Mouse (Mus musculus) CD4-positive, CD25-positive, alpha-beta regulatory T cell (primary cell): ENCODE measurements around the gene Atp1a4. TPM values are rescaled to one million over a fixed set of nuclear protein-coding genes. Genes with fewer than 3 reads are reported as not detected.

Experiments
- polyA plus RNA-seq: library from polyadenylated mRNA; unstranded; fragments of 100-300 nt; shearing (Covaris generic); gene quantifications from one replicate; pipeline ENCODE4 v1.2.1, GENCODE M21; 2017

The Atp1a4 gene
- not detected for polyA plus RNA-seq

DNA sequence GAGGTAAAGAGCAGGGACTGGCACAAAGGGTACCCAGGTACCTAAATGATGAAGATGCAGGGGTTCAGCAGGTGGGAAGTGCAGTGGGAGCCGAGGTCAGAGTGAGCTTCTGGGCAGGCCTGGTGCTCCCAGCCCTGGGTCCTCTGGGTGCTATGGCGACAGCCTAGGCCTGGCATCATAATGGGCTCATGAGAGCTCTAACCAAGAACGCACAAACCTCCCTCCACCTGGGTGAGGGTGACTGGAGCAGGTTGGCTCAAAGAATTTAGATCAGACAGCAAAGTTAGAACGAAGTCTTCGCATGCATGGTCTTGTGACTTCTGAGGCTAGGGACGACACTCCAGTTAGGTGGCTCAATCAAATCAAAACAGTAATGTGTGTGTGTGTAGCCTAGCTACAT, at the start of gene Atp1a4:
TSS of gene Atp1a4 (minus strand) at position 101 of the 400 bp plus-strand sequence.

DNA sequence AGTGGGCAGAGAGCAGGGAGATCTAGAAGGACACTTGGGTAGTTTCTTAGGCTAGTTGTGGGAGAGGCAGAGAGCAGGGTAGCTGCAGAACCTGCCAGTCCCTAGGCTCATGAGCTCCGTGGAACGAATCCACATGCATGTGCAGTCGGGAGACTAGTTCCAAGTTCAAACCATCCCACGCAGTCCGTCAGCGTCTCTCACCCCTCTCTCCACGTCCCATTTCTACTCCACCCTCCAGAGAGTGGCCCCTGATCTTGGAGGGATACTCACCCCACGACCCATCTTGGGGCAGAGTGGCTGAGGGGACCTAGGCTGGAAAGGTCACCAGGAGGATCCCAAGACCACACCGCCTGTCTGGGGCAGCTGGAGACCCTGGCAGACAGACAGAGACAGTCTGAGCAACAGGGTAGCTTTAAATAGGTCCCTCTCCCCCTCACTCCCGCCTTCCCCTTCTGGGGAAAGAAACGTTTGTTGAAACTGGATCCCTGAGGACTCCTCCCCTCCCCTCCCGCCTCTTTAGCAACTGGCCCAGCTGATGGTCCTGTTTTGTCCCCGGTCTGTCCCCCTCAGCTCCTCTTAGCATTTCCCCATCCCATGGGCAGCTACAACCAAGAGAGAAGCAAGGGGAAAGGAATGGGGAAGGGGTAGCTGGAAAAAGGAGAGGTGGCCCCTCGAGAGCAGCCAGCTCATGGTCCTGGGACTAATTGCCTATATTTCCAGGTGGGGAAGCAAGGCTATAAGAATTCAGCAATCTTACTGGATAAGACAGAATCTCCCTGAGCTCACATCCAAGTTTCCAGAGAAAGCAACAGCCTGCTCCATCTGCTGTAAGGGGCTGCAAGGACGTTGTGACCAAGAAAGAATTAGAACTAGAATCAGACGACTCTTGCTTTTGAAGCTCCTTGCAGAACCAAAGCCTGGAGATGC, 39.7 kb upstream of the Atp1a4 start, which contains the start of gene Atp1a2:
TSS of gene Atp1a2 (minus strand) at position 454 of the 927 bp plus-strand sequence.

DNA sequence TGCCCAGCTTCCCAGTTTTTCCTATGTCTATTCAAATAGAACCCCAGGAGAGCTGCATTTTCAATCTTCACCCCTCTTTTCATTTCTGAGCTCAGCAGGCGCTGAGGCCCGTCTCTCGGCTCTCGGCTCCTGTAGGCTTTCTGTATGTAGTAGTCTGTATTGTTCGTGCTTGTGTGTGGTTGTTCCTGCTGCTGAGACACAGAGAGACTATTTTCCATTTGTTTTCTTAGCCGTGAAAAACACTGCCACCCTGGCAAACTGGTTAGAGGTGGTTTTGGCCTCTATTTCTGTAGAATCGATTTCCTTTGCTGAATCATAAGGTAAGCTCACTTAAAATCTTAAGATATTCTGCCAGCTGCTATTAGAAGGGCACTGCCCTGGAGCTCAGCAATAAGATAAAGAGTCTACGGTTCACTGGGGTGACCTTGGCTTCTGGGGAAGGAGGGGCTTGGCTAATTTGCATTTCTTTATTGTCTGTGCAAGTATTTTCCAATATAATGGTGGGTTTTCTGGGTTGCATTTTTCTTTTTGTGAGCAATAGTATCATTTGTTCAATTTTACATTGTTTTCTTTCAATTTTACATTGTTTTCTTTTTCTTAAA, 3.4 kb upstream of the Atp1a4 start, which contains the start of gene Igsf8:
TSS of gene Igsf8 (plus strand) at position 165 of the 602 bp plus-strand sequence.

DNA sequence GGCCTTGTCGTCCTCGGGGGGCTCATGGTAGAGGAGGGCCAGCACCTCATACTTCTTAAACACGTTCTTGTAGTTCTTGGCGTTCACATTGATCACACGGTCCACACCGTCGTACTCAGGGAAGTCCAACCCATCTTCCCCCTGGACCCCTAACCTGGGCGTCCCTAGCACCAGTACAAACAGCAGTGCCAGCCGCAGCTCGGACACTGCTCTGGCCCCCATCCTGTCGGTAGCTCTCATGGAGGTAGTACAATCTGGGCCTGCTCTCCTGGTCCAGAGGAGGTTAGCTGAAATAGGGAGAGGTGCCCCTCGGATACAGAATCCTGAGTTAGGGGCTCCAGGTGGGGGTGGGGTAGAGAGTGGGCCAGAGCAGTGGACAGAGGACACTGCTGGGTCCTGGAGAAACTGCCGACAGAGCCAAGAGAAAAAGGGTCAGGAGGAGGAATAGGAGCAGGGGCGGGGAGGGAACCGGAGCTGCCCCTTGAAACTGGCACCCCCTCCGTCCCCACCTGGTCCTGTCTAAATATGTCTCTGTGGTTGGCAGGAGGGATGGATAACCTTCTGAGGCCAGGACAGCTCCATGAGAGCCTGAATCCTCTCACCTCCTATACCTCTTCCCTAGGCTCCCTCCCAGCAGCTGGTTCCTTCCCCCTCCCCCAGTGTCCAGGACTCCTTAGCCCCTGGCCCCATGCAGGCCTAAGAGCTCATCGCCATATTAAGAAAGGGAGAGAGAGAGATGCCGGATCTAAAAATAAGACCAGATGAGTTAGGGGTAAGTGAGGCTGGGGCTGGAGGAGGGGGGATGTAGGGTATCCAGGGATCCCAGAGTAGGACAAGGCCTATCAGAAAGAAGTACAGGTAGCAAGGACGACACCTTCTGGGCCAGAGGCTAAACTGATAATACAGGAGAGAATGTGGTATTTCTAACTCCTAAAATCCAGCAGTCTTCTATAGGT, 38.5 kb downstream of the Atp1a4 start, which contains the start of gene Casq1:
TSS of gene Casq1 (minus strand) at position 418 of the 956 bp plus-strand sequence.

DNA sequence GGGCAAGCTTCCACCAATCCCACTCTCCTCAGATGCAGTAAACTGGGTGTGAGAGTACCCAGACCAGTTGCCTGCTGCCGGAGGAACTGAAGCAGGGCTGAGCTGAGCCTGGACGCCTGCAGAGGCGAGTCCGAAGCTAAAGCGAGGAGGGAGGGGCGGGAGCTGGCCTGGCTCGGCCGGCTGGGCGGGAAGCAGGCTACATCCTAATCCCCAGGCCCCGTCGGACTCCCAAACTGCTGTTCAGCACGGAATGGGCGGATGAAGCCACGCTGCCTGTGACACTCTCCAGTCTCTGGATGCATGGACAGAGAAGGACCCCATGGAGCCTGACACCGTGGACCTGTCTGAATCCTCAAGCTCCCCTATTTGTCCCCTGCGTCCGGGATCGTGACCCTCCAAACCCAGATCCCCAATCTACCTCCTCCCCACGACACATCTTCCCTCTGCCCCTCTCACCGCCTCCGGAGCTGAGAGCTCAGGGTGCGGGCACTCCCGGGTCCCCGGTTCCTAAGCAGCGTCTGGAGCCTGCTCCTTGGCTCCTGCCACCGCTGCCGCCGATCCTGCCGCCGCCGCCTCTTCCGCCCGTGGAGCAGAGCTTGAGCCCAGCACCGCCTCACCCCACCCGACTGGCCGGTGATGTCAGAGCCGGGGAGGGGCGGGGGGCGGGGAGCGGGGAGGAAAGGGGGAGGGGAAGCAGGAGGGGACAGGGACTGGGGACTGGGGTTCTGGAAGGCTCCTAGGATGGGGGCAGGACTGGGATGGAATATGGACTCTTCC, 51.9 kb downstream of the Atp1a4 start, which contains the start of gene Pea15a:
TSS of gene Pea15a (minus strand) at position 664 of the 777 bp plus-strand sequence.

Other genes with a start within 250 kb of the Atp1a4 start
- 2.5 TPM for gene Vangl2, start 230.0 kb downstream of the Atp1a4 start, polyA plus RNA-seq
- gene Nhlh1, start 200.8 kb downstream of the Atp1a4 start, polyA plus RNA-seq, result not detected
- 220 TPM for gene Copa, start 175.9 kb downstream of the Atp1a4 start, polyA plus RNA-seq
- gene Ncstn, start 175.6 kb downstream of the Atp1a4 start, polyA plus RNA-seq, result 125 TPM
- 62.8 TPM for gene Pex19, start 131.7 kb downstream of the Atp1a4 start, polyA plus RNA-seq
- 154 TPM for gene Dcaf8, start 110.3 kb downstream of the Atp1a4 start, polyA plus RNA-seq
- gene Pea15a, start 51.6 kb downstream of the Atp1a4 start, polyA plus RNA-seq, result 71.5 TPM
- gene Casq1, start 38.5 kb downstream of the Atp1a4 start, polyA plus RNA-seq, result not detected
- 30.5 TPM for gene Igsf8, start 3.2 kb upstream of the Atp1a4 start, polyA plus RNA-seq
- gene Atp1a2, start 39.6 kb upstream of the Atp1a4 start, polyA plus RNA-seq, result 0.77 TPM
- not detected for gene Kcnj9, start 70.9 kb upstream of the Atp1a4 start, polyA plus RNA-seq
- not detected for gene Kcnj10, start 82.8 kb upstream of the Atp1a4 start, polyA plus RNA-seq
- gene Pigm, start 118.1 kb upstream of the Atp1a4 start, polyA plus RNA-seq, result 9.4 TPM
- not detected for gene Slamf9, start 216.9 kb upstream of the Atp1a4 start, polyA plus RNA-seq
- gene Igsf9, start 223.4 kb upstream of the Atp1a4 start, polyA plus RNA-seq, result 2.0 TPM
- 262 TPM for gene Tagln2, start 241.6 kb upstream of the Atp1a4 start, polyA plus RNA-seq